10 mouse cellular contexts compared by ENCODE assay signal in genomic region chr13:59188431-59188830, GRCm38 (mm10).
"Had no signal": no experiment of that assay in that cellular context is flagged by ENCODE, and none has a peak within 500 bp of the region (broad histone marks: within the 10 kb centered on the region; RNA-seq: fewer than 3 reads in every experiment).

No protein-coding gene starts in this region.

- DNase-seq: lung, adult 2 months; lung, postnatal 14 days; lung, postnatal 36 days; right cerebral cortex, postnatal 14 days; thymus, adult 2 months; thymus, postnatal 25 days; thymus, postnatal 4 days had no signal

- ATAC-seq: lung, postnatal 0 days; midbrain, embryonic 13.5 days; midbrain, embryonic 15.5 days had no signal
